Mouse (Mus musculus): Measurements from ENCODE around the gene Myl3.

The Myl3 gene

DNA sequence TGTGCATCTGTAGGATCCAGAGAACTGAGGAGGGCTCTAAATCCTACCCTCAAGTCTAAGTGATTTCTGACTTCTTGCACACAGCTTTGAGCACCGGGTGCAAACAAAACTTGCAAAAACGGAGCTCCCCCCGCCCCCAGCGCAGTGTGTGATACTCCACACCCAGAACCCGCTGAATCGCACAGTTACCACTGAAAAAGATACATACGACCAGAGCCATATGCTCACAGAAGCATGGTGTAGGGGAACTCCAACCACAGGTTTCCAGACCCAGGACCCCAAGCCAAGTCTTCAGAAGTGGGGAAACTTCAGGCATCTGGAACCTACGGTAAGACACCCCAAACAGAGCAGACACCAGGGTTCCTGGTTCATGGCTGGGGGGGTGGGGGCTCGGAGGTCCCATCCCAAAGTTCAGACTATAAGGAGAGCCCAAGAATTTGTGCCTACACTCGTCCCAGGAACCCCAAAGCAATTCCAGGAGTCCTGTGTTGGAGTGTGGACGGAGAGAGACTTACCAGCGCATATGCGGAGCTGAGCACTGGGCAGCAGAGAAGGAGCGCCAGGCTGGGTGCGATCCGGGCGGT lies at the start of gene Myl3:
Gene Myl3, plus strand, starts transcription at position 151 of the 584 bp plus-strand sequence.
- DNase-seq, result no peak

DNA sequence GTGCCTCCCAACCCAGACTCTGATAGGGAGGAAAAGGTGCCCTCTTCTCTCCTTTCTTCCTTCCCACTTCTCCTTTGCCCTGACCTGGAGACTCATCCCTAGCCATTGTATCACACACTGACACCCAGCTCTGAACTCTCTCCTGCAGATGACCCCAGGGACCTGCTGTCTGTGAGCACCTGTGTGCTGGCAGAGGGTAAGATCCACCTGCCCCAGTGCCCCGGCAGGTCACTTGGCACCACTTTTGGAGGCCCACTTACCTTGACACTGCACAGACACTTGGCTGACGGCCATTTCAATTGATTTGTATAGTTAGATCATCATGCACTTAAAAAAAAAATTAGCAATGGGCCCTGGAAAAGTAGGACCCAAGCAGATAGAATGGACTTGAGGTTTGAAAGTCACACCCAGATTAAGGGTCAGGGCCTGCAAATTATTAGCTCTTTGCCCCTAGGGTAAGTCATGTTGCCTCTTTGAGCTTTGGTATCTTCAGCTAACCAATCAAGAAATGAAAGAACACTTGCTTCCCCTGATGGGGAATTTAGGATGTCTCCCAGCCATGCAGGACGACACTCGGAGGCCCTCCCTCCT lies 46.4 kb upstream of the Myl3 start:
- DNase-seq, result no peak

GRCm38 (mm10) chr9:110696427-110696826 lies 45.2 kb upstream of the Myl3 start:
- DNase-seq, result no peak

DNA sequence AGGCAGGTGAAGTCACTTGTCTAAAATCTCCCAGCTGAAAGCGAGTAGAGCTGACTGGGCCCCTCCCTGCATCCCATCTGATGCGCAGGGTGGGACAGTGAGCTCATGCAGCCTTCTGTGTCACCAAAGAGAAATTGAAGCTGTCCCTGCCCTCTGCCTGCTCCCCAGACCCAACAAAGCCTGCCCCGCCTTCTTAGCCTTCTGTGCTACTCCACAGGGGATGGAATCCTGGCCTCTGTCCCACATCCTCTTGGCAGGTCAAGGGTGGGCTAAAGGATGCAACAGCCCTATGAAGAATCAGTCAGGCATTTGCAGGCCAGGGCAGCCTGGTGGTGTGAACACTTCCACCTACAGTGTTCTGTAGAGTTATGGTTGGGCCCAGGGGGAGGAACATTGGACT lies 44.2 kb upstream of the Myl3 start:
- no peak for DNase-seq

DNA sequence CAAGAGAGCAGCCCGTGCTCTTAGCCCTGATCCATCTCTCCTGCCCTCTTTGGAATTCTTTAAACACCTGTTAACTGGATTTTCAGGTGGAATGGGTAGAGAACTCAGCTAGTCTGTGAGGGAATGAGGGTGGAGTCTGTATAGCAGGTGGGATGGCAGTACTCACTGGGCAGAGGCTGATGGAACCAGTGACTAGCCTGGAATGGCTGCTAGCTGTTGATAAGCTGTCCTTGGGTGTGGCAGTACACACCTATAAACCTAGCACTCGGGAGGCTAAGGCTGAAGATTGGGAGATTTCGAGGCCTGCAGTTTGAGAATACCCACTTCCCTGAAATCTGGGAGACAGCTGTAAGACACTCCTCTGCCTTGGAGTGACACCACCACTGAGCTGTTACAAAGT lies 42.1 kb upstream of the Myl3 start:
- no peak for DNase-seq

DNA sequence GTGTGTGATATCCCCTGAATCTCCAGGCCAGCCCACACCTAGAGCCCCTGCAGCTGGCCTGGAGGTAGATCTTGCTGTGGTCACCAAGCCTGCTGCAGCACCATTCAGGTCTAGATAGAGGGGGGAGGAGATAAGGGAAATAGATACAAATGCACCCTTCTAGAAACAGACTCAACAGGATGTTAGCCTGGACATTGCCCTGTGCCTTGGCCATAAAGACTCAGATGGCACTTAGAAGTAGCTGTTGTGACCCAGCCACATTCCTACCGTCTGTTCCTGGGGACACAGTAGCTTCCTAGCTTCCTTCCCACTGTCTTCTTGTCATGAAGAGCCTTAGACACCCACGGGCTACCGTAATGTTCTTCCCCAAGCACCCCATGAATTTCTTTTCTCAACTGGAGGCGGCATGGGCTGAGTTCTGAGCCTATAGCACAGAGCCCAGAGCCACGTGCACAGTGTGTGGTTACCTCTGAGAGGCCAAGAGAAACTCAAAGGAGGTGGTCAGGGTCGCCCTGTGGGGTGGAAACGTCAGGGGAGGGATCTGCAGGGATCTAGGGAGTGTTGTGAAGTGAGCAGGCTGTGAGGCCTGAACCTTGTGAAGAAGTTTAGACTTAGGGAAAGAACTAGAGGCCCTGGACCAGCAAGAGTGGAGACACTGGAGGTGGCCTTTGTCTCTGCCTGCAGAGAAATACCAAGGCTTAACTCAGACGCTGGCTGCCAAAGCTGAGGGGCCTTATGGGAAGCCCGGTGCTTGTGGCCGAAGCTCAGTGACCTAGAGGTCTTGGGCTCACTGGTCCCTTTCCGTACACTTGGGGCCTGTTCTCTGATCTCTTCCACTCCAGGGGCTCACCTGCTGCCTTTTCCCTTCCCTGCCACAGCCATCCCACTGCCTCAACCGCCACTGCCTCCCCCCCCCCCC lies 40.3 kb upstream of the Myl3 start:
- no peak for DNase-seq

DNA sequence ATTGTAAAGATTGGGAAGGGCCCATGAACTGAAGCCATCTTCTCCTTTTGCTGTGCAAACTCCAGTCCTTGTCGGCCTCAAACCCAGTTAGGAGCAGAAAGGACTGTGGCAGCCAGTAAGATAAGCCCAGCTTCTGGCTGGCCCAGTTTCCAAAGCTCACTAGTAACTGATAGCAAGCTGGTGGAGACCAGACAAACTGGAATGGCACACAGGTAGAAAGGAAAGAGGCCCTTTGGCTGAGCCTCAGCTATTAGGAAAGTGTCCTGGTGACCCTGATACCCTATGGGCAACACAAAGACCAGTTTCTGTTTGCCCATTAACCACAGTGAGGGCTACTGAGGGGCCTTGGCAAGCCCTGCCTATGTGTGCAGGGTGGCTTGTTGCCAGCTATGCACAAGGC lies 38.8 kb upstream of the Myl3 start:
- DNase-seq, result no peak

- no peak for DNase-seq
These were observed 37.7 kb upstream of the Myl3 start for GRCm38 (mm10) chr9:110703951-110704350.

DNA sequence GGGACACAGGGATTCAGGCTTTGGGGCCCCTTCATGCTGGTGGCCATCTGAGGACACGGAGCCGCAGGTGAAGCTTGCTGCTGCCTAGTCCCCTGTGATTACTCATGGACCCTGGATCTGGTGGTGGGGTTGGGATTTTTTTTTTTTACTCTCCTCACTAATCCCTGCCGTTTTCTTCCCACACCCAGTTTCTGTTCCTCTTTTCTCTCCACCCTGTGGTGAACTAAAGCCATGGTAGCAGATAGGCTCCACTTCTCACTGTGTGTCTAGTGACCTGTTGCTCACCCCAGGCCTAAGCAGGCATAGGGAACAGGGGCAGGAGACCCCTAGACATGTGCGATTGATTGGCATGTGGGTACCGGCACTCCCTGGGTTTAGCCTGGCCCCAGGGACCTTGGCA lies 34.9 kb upstream of the Myl3 start:
- no peak for DNase-seq

GRCm38 (mm10) chr9:110709640-110710258 lies 31.9 kb upstream of the Myl3 start:
- DNase-seq, result peak; percentile 72

- no peak for DNase-seq
These were observed 30.1 kb upstream of the Myl3 start for GRCm38 (mm10) chr9:110711532-110711931.

- no peak for DNase-seq
These were observed 29.7 kb upstream of the Myl3 start for GRCm38 (mm10) chr9:110711996-110712395.

DNA sequence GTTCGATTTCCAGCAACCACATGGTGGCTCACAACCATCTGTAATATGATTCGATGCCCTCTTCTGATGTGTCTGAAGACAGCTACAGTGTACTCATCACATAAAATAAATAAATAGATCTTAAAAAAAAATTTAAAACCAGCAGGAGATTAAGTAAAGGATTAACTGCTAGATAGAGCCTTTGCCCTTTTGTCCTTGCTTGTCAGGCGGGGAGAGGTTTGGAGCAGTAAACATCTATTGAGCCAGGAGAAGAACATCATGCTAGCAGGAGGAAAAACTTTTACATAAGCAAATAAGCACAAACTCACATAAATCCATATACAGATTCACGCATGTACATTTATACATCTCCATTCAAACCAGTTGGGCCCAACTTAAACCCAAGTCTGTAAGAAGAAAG lies 29.1 kb upstream of the Myl3 start:
- DNase-seq, result no peak

- no peak for DNase-seq
These were observed 28.3 kb upstream of the Myl3 start for GRCm38 (mm10) chr9:110713389-110713788.

GRCm38 (mm10) chr9:110715426-110715825 lies 26.2 kb upstream of the Myl3 start:
- no peak for DNase-seq

DNA sequence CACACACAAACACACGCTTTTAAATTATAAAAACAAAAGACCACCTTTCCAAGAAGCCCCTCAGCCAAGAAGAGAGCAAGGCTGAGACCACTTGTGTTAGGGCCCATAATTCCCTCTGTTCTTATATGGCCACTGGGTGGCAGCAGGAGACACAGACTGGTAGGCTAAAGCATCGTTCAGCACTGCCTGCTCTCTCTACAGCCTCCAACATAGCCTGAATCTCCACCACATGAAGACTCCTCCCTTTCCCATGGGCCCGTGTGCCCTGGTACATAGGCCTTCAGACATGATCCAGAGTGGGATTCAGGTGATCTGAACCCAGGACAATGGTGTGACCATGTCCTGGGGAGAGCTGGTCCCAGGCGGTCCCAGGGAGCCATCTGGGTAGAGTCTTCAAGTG lies 24.9 kb upstream of the Myl3 start:
- peak; percentile 38 for DNase-seq

GRCm38 (mm10) chr9:110718071-110718470 lies 23.6 kb upstream of the Myl3 start:
- DNase-seq, result no peak

DNA sequence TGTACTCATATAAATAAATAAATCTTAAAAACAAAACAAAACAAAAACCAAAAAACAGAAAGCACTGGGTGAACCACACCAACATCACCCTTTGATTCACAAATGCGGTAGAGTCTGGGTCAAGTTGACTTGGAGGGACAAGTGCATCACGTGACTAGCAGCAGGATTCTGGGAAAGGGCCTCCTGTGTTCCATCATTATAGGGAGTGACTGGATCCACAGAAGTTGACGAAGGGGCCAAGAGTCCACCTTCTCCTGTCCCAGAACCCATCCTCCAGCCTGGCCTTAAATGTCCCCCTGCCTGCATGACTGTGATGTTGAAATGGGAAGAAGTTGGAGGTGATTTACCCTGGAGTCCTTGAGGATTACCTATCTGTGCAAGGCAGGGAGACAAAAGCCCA lies 22.9 kb upstream of the Myl3 start:
- DNase-seq, result no peak

- no peak for DNase-seq
These were observed 21.7 kb upstream of the Myl3 start for GRCm38 (mm10) chr9:110719977-110720376.

DNA sequence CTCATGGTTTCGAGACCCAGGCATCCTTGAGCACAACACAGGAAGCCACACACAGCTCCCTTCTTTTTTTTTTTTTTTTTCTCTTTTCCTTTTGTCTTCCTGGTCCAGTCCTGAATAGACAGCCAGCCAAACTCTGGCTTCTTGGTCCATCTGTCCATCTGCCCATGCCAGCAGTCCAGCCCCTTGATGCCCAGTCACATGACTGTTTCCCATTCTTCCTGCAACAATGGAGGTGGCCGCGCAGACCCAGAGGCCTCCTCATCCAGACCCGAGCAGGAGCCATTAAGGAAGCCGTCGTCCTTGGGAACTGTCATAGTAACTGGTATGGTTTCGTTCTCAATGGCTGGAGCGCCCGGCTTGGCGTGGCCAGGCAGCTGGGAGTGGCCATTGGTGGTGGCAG lies 19.6 kb upstream of the Myl3 start:
- no peak for DNase-seq

DNA sequence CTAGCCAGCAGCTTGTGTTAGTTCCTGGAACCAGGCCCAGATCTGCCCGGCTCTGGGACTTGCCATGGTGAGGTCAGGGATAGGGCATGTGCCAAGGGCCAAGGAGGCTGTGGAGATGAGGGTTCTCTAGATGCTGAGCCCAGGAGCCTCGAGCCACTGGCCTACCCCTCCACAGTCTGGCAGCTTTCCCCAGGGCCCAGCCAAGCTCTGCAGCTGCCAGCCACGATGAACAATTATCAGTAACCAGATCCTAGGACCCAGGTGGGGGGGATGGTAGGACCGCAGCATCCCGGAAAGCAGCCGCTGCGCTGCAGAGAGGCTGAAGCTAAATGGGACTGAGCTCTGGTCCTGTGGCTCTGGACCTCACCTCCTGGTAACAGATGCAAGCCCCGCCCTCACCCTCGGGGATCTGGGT lies 15.9 kb upstream of the Myl3 start:
- DNase-seq, result no peak

DNA sequence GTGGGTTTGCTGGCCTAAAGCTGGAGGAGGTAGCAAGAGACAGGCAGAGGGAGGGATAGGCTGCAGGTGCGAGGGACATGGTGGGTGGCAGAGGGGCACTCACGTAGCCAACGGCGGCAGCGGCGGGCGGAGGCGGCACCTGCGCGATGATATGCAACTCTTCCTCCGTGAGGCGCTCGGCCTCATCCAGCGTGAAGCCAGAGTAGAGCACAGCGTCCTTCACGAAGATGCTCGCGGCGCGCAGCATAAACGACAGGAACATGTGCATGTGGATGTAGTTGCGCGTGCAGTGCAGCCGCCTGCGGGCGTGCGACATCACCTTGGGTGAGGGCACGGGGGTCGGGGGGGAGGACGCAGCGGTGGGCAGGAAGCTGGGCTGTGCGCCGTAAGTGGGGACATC lies 14.8 kb upstream of the Myl3 start:
- no peak for DNase-seq

DNA sequence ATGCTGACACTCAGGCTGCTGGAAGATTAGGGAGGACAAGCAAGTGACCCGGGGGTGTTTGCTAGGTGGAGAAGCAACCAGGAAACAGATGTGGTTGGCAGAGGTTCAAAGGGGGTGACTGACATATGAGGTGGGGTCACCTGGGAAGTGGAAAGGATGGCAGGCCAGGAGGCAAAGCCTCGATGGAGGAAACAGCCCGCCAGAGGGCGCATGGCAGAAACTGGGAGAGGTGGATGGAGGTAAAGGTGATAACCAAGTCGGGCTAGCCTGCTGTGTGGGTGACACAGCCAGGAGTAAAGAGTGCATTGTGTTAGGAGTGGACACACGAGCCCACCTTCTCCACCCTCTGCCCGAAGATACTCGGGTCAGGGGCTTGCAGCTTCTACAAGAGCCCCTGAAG lies 11.8 kb upstream of the Myl3 start:
- DNase-seq, result no peak

DNA sequence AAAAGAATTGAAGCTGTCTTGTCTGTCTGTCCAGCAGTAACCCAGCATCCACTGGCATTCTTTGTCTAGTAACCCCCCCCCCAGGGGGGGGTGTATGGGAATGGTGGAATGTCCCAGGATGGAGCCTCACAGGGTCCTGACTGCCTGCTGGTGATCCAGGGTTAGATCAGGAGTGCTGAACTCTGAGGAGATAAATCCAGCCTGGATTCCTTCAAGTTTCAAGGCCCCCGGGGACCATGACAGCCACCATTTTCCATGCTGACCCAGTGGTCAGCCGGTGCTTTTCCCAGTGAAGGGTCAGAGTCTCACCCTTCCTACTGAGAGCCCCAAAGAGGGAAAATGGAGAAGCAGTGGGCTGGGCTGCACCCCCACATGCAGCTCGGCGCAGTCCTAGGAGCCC lies 9.8 kb upstream of the Myl3 start:
- no peak for DNase-seq
